Mouse (Mus musculus) neural tube, embryonic 15.5 days (tissue): ENCODE results near the gene Col18a1. TPM values are rescaled to one million over a fixed set of nuclear protein-coding genes. Genes with fewer than 3 reads are reported as not detected.

ENCODE experiments used
- ATAC-seq: fragments of 200-750 bp; cut with Nextera tagmentation; 2 replicates; pipeline ENCODE4 v1.8.0; 2017; ENCODE audit warnings: mild to moderate bottlenecking, moderate TSS enrichment, moderate library complexity; ENCODE audit not compliant: low FRiP score
- H3K27ac ChIP-seq: fragments of 300-500 bp; sonication (generic); replicated peaks from 2 replicates; pipeline ENCODE4 v1.5.1; 2015; ENCODE audit warnings: mild to moderate bottlenecking, inconsistent platforms
- H3K27me3 ChIP-seq: fragments of 300-500 bp; sonication (generic); replicated peaks from 2 replicates; pipeline ENCODE4 v1.6.1; 2015; ENCODE audit warnings: inconsistent platforms
- H3K36me3 ChIP-seq: fragments of 300-500 bp; sonication (generic); 2 replicates; pipeline ENCODE4 v1.6.1; 2015; ENCODE audit warnings: inconsistent platforms
- H3K4me1 ChIP-seq: fragments of 300-500 bp; sonication (generic); 2 replicates; pipeline ENCODE4 v1.6.1; 2015; ENCODE audit warnings: inconsistent platforms
- H3K4me2 ChIP-seq: fragments of 300-500 bp; sonication (generic); 2 replicates; pipeline ENCODE4 v1.6.1; 2015; ENCODE audit warnings: inconsistent platforms, mild to moderate bottlenecking, moderate library complexity
- H3K4me3 ChIP-seq: fragments of 300-500 bp; sonication (generic); replicated peaks from 2 replicates; pipeline ENCODE4 v1.5.1; 2015; ENCODE audit warnings: mild to moderate bottlenecking, inconsistent platforms
- H3K9ac ChIP-seq: fragments of 300-500 bp; sonication (generic); replicated peaks from 2 replicates; pipeline ENCODE4 v1.6.1; 2015; ENCODE audit warnings: mild to moderate bottlenecking, inconsistent platforms
- H3K9me3 ChIP-seq: fragments of 300-500 bp; sonication (generic); replicated peaks from 2 replicates; pipeline ENCODE4 v1.6.1; 2016; ENCODE audit warnings: inconsistent platforms
- WGBS: fragments of 180-500 bp; shearing (Covaris S2); methylation state at CpG from one replicate; pipeline ENCODE4 v1.1.7; 2015; ENCODE audit warnings: mixed read lengths; 5-methylcytosine and 5-hydroxymethylcytosine counted together
- polyA plus RNA-seq: library from polyadenylated mRNA; unstranded; fragments of >200 nt; fragmentation: Nextera tagmentation; extraction: Ambion mirVana; gene quantifications from 2 replicates; pipeline ENCODE4 v1.2.1, GENCODE M21; 2015

Gene Col18a1
- polyA plus RNA-seq, 1 experiment from 2014 or later: 37.5 TPM

DNA sequence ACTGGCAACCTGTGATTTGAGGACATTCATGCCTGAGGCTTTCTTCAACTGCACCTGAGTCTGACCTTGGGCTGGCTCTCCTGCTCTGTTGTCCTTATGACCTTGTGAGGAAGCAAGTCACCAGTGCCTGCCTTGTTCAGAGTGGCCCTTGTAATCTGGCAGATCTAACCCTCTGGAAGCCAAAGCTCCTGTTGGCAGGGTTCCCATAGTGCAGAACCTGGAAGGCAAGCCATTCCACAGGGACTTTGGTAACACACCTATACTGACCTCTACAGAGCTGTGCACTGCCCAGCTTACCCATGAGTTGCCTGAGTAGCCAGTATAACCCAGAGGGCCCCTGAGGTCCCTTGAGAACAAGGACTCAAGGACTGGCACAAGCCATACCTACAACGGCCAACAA is 48.0 kb downstream of the Col18a1 start:
- ATAC-seq: no peak
- H3K27ac ChIP-seq: no peak overlapping the region
- H3K9ac ChIP-seq: no peak overlapping the region
- H3K4me2 ChIP-seq: no peak overlapping the region
- WGBS: 83% methylated on average over 1 of the region's 1 CpGs
- no peak overlapping the region for H3K4me3 ChIP-seq
- no peaks in the 10 kb centered on the region for H3K27me3 ChIP-seq
- H3K36me3 ChIP-seq: no peaks in the 10 kb centered on the region
- H3K4me1 ChIP-seq: peaks cover 10% of the 10 kb centered on the region
- no peaks in the 10 kb centered on the region for H3K9me3 ChIP-seq

DNA sequence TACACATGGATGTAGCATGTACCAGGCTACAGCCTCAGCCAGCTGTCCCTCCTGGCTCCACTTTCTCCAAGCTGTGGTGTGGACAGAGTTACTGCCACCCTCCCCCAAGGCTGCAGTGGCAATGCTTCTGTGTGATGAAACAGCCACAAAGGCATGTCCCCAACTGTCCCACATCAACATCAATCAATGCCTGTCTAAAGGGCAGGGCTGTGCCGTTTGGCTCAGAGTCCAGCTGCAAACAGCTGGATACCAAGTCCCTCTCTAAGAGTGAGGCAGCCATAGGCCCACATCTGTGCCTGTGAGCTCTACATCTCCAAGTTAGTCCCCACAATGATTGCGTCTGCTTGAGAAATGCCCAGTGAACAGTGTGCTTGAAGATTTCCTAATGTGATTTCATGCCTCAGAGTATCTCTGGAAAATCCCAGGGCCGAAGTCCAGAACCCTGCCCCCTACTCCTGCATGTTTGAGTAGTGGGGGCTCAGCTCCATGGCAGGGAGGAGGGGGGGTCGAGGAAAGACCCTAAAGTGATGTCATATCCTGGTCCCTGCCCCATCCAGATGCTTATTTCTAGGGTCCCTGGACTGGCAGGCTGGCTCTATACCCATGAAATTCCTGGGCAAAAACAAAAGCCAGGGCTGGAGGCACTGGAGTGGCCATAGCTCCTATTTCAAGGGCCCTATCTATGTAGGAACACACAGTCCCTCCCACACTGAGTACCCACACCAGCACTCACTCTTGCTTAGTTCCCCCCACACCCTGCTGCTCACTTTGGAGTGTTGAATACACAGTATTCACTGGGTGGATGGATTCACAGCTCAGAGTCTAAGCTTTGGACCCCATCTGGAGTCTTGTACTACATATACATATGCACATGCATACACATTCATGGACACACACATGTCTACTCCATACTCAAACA is 49.6 kb downstream of the Col18a1 start:
- 0 out of 2 replicates have a peak overlapping the region, but pooled peaks have one; percentile 18 for H3K27ac ChIP-seq
- H3K27me3 ChIP-seq: no peaks in the 10 kb centered on the region
- H3K36me3 ChIP-seq: no peaks in the 10 kb centered on the region
- H3K4me2 ChIP-seq: no peak overlapping the region
- 17% methylated on average over 4 of the region's 4 CpGs for WGBS
- no peaks in the 10 kb centered on the region for H3K9me3 ChIP-seq
- H3K4me1 ChIP-seq: peaks cover 10% of the 10 kb centered on the region
- H3K9ac ChIP-seq: no peak overlapping the region
- no peak for ATAC-seq
- no peak overlapping the region for H3K4me3 ChIP-seq

GRCm38 (mm10) chr10:77113489-77114240 is 52.7 kb downstream of the Col18a1 start:
- no peaks in the 10 kb centered on the region for H3K36me3 ChIP-seq
- H3K4me1 ChIP-seq: peaks cover 10% of the 10 kb centered on the region
- no peak overlapping the region for H3K4me3 ChIP-seq
- H3K9ac ChIP-seq: no peak overlapping the region
- no peaks in the 10 kb centered on the region for H3K9me3 ChIP-seq
- H3K27me3 ChIP-seq: no peaks in the 10 kb centered on the region
- ATAC-seq: no peak
- H3K4me2 ChIP-seq: no peak overlapping the region
- WGBS: 68% methylated on average over 19 of the region's 19 CpGs
- H3K27ac ChIP-seq: no peak overlapping the region

DNA sequence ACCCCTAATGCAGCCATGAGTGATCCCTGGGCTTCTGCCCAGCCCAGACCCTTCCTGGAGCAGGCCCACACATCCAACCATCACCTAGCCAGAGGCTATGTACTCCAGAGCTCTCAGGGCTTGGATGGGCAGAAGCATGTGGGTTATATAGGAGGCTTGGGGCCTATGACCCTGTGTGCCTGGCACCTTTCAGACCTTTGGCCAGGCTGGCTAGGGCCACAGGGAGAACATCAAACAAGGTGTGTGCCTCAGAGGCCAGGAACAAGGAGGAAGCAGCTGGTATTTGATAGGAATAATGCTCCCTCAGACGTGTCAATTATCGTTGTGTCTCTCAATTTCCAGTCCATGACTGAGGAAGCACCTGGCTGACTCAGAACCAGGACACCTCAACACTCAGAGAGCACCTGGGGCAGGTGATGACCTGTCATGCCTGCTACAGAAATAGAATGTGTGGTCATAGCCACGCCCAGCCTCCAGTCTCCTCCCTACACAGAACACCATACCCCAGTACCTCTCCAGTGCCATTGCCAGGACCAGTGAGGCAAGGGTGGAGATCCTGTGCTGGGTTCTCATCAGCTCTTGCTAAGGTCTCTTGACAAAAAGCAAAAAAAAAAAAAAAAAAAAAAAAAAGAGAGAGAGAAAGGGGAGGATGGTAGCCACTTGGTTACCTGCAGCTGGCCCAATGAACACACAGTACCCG is 54.6 kb downstream of the Col18a1 start:
- WGBS: 93% methylated on average over 4 of the region's 4 CpGs
- H3K36me3 ChIP-seq: no peaks in the 10 kb centered on the region
- H3K27me3 ChIP-seq: no peaks in the 10 kb centered on the region
- H3K9ac ChIP-seq: no peak overlapping the region
- H3K9me3 ChIP-seq: no peaks in the 10 kb centered on the region
- peaks cover 7% of the 10 kb centered on the region for H3K4me1 ChIP-seq
- no peak overlapping the region for H3K27ac ChIP-seq
- H3K4me3 ChIP-seq: no peak overlapping the region
- no peak overlapping the region for H3K4me2 ChIP-seq
- ATAC-seq: no peak

DNA sequence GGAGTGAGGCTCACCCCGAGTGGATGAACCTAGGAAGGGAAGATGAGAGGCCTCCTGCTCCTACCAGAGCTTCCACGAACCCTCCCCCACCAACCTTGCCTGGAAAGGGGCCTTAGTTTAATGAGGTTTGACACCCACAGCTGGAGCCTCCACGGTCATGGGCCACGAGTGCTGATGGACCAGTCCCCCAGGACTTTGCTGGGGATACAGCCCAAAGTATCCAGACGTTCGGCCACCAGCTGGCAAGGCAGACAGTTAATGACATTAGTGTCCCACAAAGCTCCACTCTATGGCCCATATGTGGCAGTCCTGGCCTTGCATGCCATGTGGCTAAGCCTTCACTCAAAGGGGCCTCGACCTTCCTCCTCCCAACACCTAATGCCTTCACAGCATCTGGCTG is 55.5 kb downstream of the Col18a1 start:
- 69% methylated on average over 7 of the region's 7 CpGs for WGBS
- Histone ChIP-seq H3K4me1 (no peaks in the 10 kb centered on the region; the same call in 1 of the 2 replicates), H3K9ac (no peak overlapping the region), H3K4me3 (no peak overlapping the region), H3K27ac (no peak overlapping the region), H3K4me2 (no peak overlapping the region), H3K27me3 (no peaks in the 10 kb centered on the region), H3K36me3 (no peaks in the 10 kb centered on the region), H3K9me3 (no peaks in the 10 kb centered on the region)
- ATAC-seq: no peak

- no peak overlapping the region for H3K4me2 ChIP-seq
- no peaks in the 10 kb centered on the region for H3K36me3 ChIP-seq
- no peak for ATAC-seq
- H3K9me3 ChIP-seq: no peaks in the 10 kb centered on the region
- H3K9ac ChIP-seq: no peak overlapping the region
- H3K4me3 ChIP-seq: no peak overlapping the region
- no peaks in the 10 kb centered on the region for H3K27me3 ChIP-seq
- no peak overlapping the region for H3K27ac ChIP-seq
- 88% methylated on average over 9 of the region's 9 CpGs for WGBS
- no peaks in the 10 kb centered on the region; the same call in 1 of the 2 replicates for H3K4me1 ChIP-seq
These were observed 56.3 kb downstream of the Col18a1 start for GRCm38 (mm10) chr10:77110010-77110409.

GRCm38 (mm10) chr10:77108106-77108505 is 58.2 kb downstream of the Col18a1 start:
- H3K9ac ChIP-seq: no peak overlapping the region
- no peak overlapping the region for H3K27ac ChIP-seq
- WGBS: 98% methylated on average over 4 of the region's 4 CpGs
- H3K4me3 ChIP-seq: no peak overlapping the region
- no peaks in the 10 kb centered on the region for H3K4me1 ChIP-seq
- H3K36me3 ChIP-seq: no peaks in the 10 kb centered on the region
- H3K9me3 ChIP-seq: no peaks in the 10 kb centered on the region
- no peaks in the 10 kb centered on the region for H3K27me3 ChIP-seq
- no peak for ATAC-seq
- no peak overlapping the region for H3K4me2 ChIP-seq

GRCm38 (mm10) chr10:77104327-77104726 is 62.0 kb downstream of the Col18a1 start:
- Histone ChIP-seq H3K4me3 (no peak overlapping the region), H3K4me2 (no peak overlapping the region), H3K4me1 (no peaks in the 10 kb centered on the region), H3K9me3 (no peaks in the 10 kb centered on the region), H3K27me3 (no peaks in the 10 kb centered on the region), H3K36me3 (no peaks in the 10 kb centered on the region), H3K27ac (no peak overlapping the region), H3K9ac (no peak overlapping the region)
- no peak for ATAC-seq

- H3K27me3 ChIP-seq: no peaks in the 10 kb centered on the region
- no peaks in the 10 kb centered on the region for H3K4me1 ChIP-seq
- no peak for ATAC-seq
- H3K27ac ChIP-seq: no peak overlapping the region
- H3K36me3 ChIP-seq: no peaks in the 10 kb centered on the region
- H3K9ac ChIP-seq: no peak overlapping the region
- WGBS: 73% methylated on average over 8 of the region's 8 CpGs
- no peak overlapping the region for H3K4me3 ChIP-seq
- no peak overlapping the region for H3K4me2 ChIP-seq
- no peaks in the 10 kb centered on the region for H3K9me3 ChIP-seq
These were observed 62.7 kb downstream of the Col18a1 start for GRCm38 (mm10) chr10:77103689-77104088.

DNA sequence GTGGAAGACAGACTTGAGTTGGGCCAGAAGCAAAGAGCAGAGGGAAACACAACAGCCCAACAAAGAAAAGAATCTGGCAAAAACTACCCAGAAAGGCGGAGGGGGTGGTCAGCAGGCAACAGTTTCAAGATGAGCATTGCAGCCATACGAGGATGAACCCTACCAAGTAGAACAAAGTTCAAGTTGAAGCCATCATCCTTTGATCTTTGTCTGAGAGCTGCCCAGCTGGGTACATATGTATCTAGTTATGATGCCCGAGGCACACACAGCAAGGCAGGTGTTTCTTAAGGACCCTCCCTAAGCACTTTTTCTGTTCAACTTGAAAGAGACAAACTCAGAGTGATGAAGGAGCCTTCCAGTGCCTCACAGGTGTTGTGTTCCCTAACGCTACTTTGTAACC is 66.6 kb downstream of the Col18a1 start:
- H3K9me3 ChIP-seq: no peaks in the 10 kb centered on the region

DNA sequence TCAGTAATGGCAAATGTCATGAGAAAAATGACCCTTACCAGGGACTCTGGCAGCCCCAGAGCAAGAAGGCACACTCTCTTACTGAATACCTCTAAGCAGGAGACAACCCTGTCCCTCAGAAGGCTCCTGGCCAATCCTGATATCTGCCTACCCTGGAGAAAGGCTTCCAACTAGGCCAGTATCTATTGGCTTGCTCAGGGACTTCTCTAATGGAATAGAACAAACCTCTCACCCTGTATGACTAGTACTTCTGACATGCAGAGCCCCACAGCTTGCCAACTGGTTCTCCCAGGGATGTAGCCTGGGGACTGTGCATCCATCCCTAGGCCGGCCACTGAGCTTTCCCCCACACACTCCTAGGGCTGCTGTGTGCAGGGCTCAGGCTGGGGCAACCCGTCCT is 67.7 kb downstream of the Col18a1 start:
- Histone ChIP-seq H3K4me3 (no peak overlapping the region), H3K27me3 (no peaks in the 10 kb centered on the region), H3K9ac (no peak overlapping the region), H3K36me3 (no peaks in the 10 kb centered on the region), H3K9me3 (no peaks in the 10 kb centered on the region), H3K4me2 (no peak overlapping the region), H3K27ac (no peak overlapping the region), H3K4me1 (peaks cover 4% of the 10 kb centered on the region; the same call in 1 of the 2 replicates)
- WGBS: 95% methylated on average over 2 of the region's 2 CpGs
- ATAC-seq: no peak

More for the DNA sequence above, 66.6 kb downstream of the Col18a1 start:
- no peaks in the 10 kb centered on the region for H3K27me3 ChIP-seq
- no peak overlapping the region for H3K4me2 ChIP-seq
- H3K4me3 ChIP-seq: no peak overlapping the region
- no peak for ATAC-seq
- WGBS: 93% methylated on average over 4 of the region's 4 CpGs
- H3K9ac ChIP-seq: no peak overlapping the region
- peaks cover 4% of the 10 kb centered on the region; the same call in 1 of the 2 replicates for H3K4me1 ChIP-seq
- H3K27ac ChIP-seq: no peak overlapping the region
- H3K36me3 ChIP-seq: no peaks in the 10 kb centered on the region
